Mouse (Mus musculus): Measurements from ENCODE around the gene Hist1h3a.

DNA sequence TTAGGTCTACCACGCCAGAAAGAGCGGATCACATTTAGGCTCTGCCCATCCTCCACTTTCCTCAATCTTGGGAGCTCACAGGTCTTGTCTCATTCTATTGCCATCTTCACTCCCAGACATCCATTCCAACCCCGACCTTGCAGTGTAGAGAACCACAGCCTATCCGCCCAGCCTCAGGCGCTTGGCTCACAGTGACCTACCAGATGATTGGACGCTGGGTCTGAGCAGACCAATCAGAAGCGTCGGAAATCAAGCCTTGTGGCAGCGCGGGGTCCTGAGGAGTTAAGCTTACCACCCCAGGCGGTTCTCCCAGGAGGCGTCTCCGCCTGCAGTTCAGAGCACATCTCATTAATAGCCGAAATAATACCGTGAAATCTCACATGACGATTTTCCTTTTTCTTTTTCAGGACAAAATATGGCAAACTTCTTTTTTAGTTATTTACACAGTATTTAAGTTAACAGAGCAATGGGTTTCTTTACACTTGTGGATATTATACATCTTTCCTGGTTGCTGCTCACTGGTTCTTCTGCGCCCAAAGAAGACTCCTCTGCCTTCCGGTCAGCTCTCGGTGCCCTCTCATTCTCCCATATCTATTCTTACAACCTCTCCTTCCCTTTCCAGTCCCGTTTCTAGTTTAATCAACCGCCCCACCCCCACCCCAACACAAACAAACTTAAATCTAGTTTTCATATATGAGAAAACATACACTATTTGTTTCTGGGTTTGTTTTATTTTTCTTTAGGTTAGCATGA lies 10.6 kb upstream of the Hist1h3a start:
- TF ChIP-seq TAL1 (IDR thresholded peaks at IDR 0.05; ENCODE audit: low read length) (no peak), GATA1 (IDR thresholded peaks at IDR 0.05; ENCODE audit: low read length) (no peak)

Data from erythroblast, embryonic 14.5 days (primary cell).